Mouse (Mus musculus): Measurements from ENCODE around the gene Akr1d1. TPM values are rescaled to one million over a fixed set of nuclear protein-coding genes. Genes with fewer than 3 reads are reported as not detected.

Gene Akr1d1
- polyA plus RNA-seq (2012; rRNA removed) = not detected in 2 replicates

DNA sequence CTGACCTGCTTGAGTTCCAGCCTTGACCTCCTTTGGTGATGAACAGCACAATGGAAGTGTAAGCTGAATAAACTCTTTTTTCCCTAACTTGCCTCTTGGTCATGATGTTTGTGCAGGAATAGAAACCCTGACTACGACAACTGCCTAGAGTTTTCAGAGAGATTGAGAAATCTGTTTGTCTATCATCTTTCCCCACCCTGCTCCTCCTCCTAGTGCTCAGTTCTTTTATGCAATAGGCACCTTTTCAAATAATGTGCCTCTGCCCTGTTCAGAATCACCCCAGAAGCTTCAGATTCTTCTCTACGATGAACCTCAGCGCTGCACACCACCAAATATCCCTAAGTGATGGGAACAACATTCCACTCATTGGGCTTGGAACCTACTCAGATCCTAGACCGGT is at the start of gene Akr1d1:
TSS of gene Akr1d1 (plus strand) at position 234 of the 400 bp plus-strand sequence.

Other genes starting within 250 kb of the Akr1d1 start
- 1.3 and 1.5 TPM in 2 replicates for gene Dgki, start 230.0 kb upstream of the Akr1d1 start, polyA plus RNA-seq (2012; rRNA removed)
- gene Creb3l2, start 88.0 kb upstream of the Akr1d1 start, polyA plus RNA-seq (2012; rRNA removed) = 6.5 and 17.7 TPM in 2 replicates

Data from central nervous system, embryonic 11.5 days (tissue).